Mouse (Mus musculus): Measurements from ENCODE around the gene Calml4.

GRCm38 (mm10) chr9:62924886-62925610, 67.2 kb downstream of the Calml4 start:
- TF ChIP-seq CTCF (IDR thresholded peaks at IDR 0.05; ENCODE audit: control insufficient read depth, insufficient read depth, insufficient read length): no peak
- no peak for TF ChIP-seq MYOD1 (IDR thresholded peaks at IDR 0.05; ENCODE audit: control insufficient read depth, insufficient read length, low read depth)
- TF ChIP-seq USF1 (IDR thresholded peaks at IDR 0.05; ENCODE audit: low read depth): no peak
- TF ChIP-seq MAX (IDR thresholded peaks at IDR 0.05): no peak
- no peak for TF ChIP-seq CEBPB (IDR thresholded peaks at IDR 0.05; ENCODE audit: low read depth)
- no peak for TF ChIP-seq MYOG (IDR thresholded peaks at IDR 0.05; ENCODE audit: control insufficient read depth, extremely low read depth, insufficient read length)
- TF ChIP-seq FOSL1 (IDR thresholded peaks at IDR 0.05; ENCODE audit: insufficient read depth, low read length, poor library complexity, severe bottlenecking): no peak
